Mouse (Mus musculus) intestine, embryonic 16.5 days (tissue): ENCODE measurements around the gene Cd79a. TPM values are rescaled to one million over a fixed set of nuclear protein-coding genes. Genes with fewer than 3 reads are reported as not detected.
A peak's percentile ranks its signal among the peaks of the same experiment; 100 is the strongest.

ENCODE experiments used
- ATAC-seq: fragments of 200-750 bp; cut with Nextera tagmentation; 2 replicates; pipeline ENCODE4 v1.8.0; 2017; ENCODE audit warnings: moderate TSS enrichment, moderate library complexity
- H3K27ac ChIP-seq: fragments of 300-500 bp; sonication (generic); 2 replicates; pipeline ENCODE4 v1.5.1; 2014; ENCODE audit warnings: mild to moderate bottlenecking, low read length
- H3K27me3 ChIP-seq: fragments of 300-500 bp; sonication (generic); replicated peaks from 2 replicates; pipeline ENCODE4 v1.6.1; 2014; ENCODE audit warnings: low read length, control low read depth, mixed read lengths; ENCODE audit not compliant: control insufficient read depth, insufficient read depth
- H3K36me3 ChIP-seq: fragments of 300-500 bp; sonication (generic); 2 replicates; pipeline ENCODE4 v1.6.1; 2014; ENCODE audit warnings: low read length, control low read depth; ENCODE audit not compliant: control insufficient read depth, insufficient read depth
- H3K4me1 ChIP-seq: fragments of 300-500 bp; sonication (generic); 2 replicates; pipeline ENCODE4 v1.6.1; 2014; ENCODE audit warnings: low read length, control low read depth, mixed read lengths; ENCODE audit not compliant: control insufficient read depth, insufficient read depth
- H3K4me2 ChIP-seq: fragments of 300-500 bp; sonication (generic); 2 replicates; pipeline ENCODE4 v1.6.1; 2014; ENCODE audit warnings: low read depth, low read length, control low read depth
- H3K4me3 ChIP-seq: fragments of 300-500 bp; sonication (generic); 2 replicates; pipeline ENCODE4 v1.5.1; 2014; ENCODE audit warnings: mild to moderate bottlenecking, low read length
- H3K9ac ChIP-seq: fragments of 300-500 bp; sonication (generic); 2 replicates; pipeline ENCODE4 v1.6.1; 2014; ENCODE audit warnings: low read depth, low read length
- H3K9me3 ChIP-seq: fragments of 300-500 bp; sonication (generic); 2 replicates; pipeline ENCODE4 v1.6.1; 2016; ENCODE audit warnings: low read length, control low read depth; ENCODE audit not compliant: control insufficient read depth
- WGBS: fragments of 180-500 bp; shearing (Covaris S2); extraction: QIAGEN DNeasy Blood & Tissue Kit; methylation state at CpG from one replicate; pipeline ENCODE4 v1.1.7; 2014; 5-methylcytosine and 5-hydroxymethylcytosine counted together
- polyA plus RNA-seq: library from polyadenylated mRNA; unstranded; fragments of >200 nt; fragmentation: Nextera tagmentation; extraction: Ambion mirVana; gene quantifications from 2 replicates; pipeline ENCODE4 v1.2.1, GENCODE M21; 2015

The Cd79a gene
- 0.39 and 0.46 TPM in 2 replicates for polyA plus RNA-seq

DNA sequence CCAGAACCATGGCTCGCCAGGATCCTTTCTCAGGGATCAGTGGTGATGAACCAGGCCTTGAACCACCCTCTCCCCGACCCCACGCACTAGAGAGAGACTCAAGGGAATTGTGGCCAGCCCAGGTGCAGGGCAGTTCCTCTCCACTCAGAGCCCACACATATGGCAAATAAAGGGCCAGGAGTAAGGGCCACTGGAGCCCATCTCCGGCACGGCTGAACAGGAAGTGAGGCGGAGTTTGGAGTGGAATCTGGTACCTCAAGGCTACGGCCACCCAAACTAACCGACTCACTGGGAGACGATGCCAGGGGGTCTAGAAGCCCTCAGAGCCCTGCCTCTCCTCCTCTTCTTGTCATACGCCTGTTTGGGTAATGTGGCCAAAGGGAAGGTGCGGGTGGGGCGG is at the start of gene Cd79a:
Cd79a (plus strand) TSS at position 158 of the 400 bp plus-strand sequence.
- 0 out of 2 replicates have a peak, but pooled peaks cover 3% of the 10 kb centered on the region for H3K4me1 ChIP-seq
- 67% methylated on average over 12 of the region's 12 CpGs for WGBS
- no peak within 1 kb of the TSS for H3K9ac ChIP-seq
- H3K9me3 ChIP-seq = no peaks in the 10 kb centered on the region
- no peak within 1 kb of the TSS for H3K4me3 ChIP-seq
- no peak within 1 kb of the TSS for H3K4me2 ChIP-seq
- H3K27me3 ChIP-seq = no peaks in the 10 kb centered on the region
- no peaks in the 10 kb centered on the region for H3K36me3 ChIP-seq
- ATAC-seq = no peak
- no peak within 1 kb of the TSS for H3K27ac ChIP-seq

DNA sequence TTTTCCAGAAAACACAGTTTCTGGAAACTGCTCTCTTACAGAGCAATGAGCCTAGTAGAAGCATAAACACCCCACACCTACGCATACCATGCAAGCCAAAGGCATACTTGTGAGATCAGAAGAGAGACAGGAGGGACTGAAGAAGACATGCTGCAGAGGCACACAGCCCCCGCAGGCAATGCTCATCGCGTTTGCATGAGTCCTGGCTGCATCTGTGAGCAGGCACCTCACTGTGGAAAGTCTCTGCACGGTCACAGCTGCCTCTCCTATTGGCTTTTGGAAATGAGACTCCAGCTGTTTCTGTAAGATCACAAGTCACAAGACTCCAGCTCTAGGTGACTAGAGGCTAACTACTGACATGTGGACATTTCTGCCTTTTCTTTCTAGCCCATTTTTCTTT is 47.0 kb upstream of the Cd79a start:
- Histone ChIP-seq H3K36me3 (no peaks in the 10 kb centered on the region), H3K4me3 (no peak overlapping the region), H3K9me3 (no peaks in the 10 kb centered on the region), H3K4me1 (0 out of 2 replicates have a peak, but pooled peaks cover 2% of the 10 kb centered on the region), H3K9ac (no peak overlapping the region), H3K27me3 (no peaks in the 10 kb centered on the region), H3K27ac (no peak overlapping the region), H3K4me2 (no peak overlapping the region)
- 20% methylated on average over 5 of the region's 5 CpGs for WGBS
- ATAC-seq = no peak

DNA sequence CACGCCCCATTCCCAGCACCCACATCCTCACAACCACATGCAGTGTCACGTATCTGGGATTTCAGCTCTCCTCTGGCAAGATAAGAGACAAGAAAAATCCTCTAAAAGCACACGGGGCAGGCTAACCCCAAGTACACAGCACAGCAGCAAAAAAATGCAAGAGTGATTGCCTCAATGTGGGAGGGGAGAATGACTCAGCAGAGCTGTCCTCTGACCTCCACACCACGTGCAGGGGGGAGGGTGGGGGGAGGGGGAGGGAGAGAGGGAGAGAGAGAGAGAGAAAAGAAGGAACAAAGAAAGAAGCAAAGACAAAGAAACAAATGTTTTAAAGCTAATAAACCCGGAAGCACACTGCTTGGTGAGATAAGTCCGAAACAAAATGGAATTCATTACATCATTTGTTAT is 46.3 kb upstream of the Cd79a start:
- Histone ChIP-seq H3K36me3 (no peaks in the 10 kb centered on the region), H3K4me1 (0 out of 2 replicates have a peak, but pooled peaks cover 2% of the 10 kb centered on the region), H3K27ac (no peak overlapping the region), H3K9me3 (no peaks in the 10 kb centered on the region), H3K27me3 (no peaks in the 10 kb centered on the region), H3K9ac (no peak overlapping the region), H3K4me2 (no peak overlapping the region), H3K4me3 (no peak overlapping the region)
- WGBS = 28% methylated on average over 6 of the region's 6 CpGs
- ATAC-seq = peak; percentile 76

DNA sequence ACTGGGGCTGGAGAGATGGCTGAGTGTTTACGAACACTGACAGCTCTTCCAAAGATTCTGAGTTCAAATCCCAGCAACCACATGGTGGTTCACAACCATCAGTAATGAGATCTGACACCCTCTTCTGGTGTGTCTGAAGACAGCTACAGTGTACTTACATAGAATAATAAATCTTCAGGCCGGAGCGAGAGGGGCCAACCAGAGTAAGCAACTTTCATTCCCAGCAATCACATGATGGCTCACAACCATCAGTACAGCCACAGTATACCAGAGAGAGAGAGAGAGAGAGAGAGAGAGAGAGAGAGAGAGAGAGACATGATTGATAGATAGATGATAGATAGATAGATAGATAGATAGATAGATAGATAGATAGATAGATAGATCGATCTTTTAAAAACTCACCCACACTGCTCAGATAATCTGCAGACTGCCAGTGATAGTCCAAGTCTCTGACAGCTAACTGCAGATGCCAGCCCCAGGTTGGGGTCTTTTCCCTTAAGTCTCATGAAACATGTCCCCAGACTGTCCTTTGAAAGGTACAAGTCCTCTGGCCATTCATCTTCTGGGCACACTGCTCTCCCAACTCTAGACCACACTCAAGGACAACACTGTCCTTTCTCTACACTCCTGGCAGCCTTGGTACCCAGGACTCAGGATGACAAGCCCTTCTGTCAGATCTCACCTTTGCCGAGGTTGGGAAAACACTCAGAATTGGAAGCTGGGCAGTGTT is 45.4 kb upstream of the Cd79a start:
- H3K9me3 ChIP-seq = no peaks in the 10 kb centered on the region
- H3K27ac ChIP-seq = no peak overlapping the region
- 74% methylated on average over 5 of the region's 5 CpGs for WGBS
- no peak overlapping the region for H3K4me2 ChIP-seq
- no peak overlapping the region for H3K4me3 ChIP-seq
- 0 out of 2 replicates have a peak, but pooled peaks cover 2% of the 10 kb centered on the region for H3K4me1 ChIP-seq
- no peak for ATAC-seq
- no peaks in the 10 kb centered on the region for H3K36me3 ChIP-seq
- no peak overlapping the region for H3K9ac ChIP-seq
- no peaks in the 10 kb centered on the region for H3K27me3 ChIP-seq

DNA sequence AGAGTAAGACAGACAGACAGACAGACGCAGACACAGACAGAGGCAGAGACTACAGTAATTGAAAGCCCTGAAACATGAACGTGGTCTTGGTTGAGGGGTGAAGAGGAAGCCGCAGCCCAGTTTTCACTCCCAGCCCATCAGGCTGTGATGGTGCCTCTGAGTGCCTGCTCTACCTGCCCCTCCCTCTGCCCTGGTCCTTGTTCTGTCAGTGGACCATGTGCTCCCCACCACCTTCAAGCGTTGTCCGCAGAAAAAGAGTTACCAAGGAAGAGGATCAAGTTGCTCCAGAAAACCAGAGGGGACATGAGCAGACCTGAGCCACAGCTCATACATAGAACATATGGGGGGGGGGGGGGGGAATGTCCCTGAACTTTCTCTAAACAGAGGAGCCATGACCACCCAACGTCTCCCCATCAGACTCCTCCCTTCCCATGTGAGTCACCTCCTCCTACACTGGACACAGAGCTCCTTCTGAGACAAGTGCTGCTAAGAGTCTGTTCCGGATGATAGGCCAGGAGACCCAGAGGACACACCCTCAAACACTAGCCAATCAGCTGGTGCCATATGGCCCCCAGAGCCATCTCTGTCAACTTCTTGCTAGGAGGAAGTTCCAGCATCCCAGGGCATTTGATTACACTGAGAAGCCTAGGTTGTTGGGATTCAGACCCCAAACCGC is 44.5 kb upstream of the Cd79a start:
- Histone ChIP-seq H3K27me3 (no peaks in the 10 kb centered on the region), H3K4me3 (no peak overlapping the region), H3K27ac (no peak overlapping the region), H3K36me3 (no peaks in the 10 kb centered on the region), H3K4me1 (0 out of 2 replicates have a peak, but pooled peaks cover 2% of the 10 kb centered on the region), H3K9me3 (no peaks in the 10 kb centered on the region), H3K9ac (no peak overlapping the region), H3K4me2 (no peak overlapping the region)
- ATAC-seq = peak; percentile 81
- WGBS = 73% methylated on average over 8 of the region's 8 CpGs

DNA sequence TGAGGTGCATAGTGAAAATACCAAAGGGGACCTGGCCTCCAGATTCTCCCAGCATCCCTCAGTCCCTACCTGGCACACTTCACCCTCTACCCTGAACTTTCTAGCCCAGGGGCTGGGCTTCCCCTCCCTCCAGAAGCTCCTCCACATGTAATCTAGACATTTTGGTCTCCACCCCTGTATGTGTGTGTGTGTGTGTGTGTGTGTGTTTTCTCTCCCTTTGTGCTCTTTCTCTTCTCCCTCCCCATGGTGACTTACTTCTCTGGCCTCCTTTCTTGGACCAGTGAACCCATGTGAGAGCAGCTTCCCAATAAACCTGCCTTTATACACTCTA is 44.0 kb upstream of the Cd79a start:
- Histone ChIP-seq H3K4me3 (no peak overlapping the region), H3K4me2 (no peak overlapping the region), H3K4me1 (0 out of 2 replicates have a peak, but pooled peaks cover 2% of the 10 kb centered on the region), H3K9ac (no peak overlapping the region), H3K36me3 (no peaks in the 10 kb centered on the region), H3K27me3 (no peaks in the 10 kb centered on the region), H3K9me3 (no peaks in the 10 kb centered on the region), H3K27ac (no peak overlapping the region)
- ATAC-seq = peak; percentile 43

DNA sequence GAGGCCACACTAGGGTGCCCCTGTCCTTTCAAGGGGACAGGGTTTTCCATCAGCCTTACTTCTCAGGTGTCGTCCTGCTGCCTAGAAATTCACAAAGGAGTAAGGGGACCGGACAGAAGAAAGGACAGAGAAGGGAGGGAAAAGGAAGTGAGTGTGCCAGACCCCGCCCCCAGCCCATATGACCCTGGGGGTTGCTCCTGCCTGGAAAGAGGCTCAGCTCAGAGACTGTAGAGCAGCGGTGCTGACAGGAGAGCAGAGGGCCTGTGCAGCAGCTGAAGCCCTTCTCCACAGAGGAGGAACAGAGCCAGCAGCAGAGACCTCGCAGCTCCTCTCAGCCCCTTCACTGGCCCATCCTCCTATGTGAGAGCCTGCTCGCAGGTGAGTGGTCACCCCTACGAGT is 43.5 kb upstream of the Cd79a start:
- H3K36me3 ChIP-seq = no peaks in the 10 kb centered on the region
- H3K4me2 ChIP-seq = no peak overlapping the region
- H3K9me3 ChIP-seq = no peaks in the 10 kb centered on the region
- H3K27ac ChIP-seq = no peak overlapping the region
- H3K4me3 ChIP-seq = no peak overlapping the region
- 30% methylated on average over 7 of the region's 7 CpGs for WGBS
- ATAC-seq = no peak
- H3K27me3 ChIP-seq = no peaks in the 10 kb centered on the region
- H3K9ac ChIP-seq = peak overlapping the region; percentile 11; the same call in 1 of the 2 replicates
- 0 out of 2 replicates have a peak, but pooled peaks cover 2% of the 10 kb centered on the region for H3K4me1 ChIP-seq

DNA sequence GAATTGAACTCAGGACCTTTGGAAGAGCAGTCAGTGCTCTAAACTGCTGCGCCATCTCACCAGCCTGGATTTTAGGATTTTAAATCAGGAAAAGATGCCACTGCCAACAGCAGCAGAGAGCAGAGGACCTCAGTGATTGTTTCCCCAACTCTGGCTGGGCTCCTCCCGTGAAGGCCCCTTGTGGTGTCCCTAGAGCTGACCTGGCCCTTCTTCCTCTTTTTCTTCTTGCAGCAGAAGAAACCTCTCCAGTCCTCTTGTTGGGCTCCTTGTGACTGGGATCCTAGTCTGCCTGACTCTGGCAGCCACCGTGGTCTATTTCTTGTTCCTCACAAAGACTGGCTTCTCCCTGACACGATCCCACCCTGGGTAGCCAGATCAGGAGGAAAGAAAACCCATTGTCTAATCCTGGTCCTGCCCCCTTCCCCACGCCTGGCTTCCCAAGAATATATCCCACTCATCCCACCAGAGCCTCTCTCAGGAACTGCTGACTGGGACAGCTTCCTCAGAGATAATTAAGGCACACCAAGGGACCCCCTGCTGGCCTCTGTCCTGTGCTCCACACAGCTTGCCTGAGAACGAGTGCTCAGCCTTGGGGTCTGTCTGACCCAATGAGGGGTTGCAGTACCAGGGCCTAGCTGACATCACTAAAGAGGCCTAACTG is 40.6 kb upstream of the Cd79a start:
- H3K9ac ChIP-seq = no peak overlapping the region
- no peaks in the 10 kb centered on the region for H3K4me1 ChIP-seq
- no peak overlapping the region for H3K27ac ChIP-seq
- no peak overlapping the region for H3K4me3 ChIP-seq
- WGBS = 50% methylated on average over 6 of the region's 6 CpGs
- no peak overlapping the region for H3K4me2 ChIP-seq
- ATAC-seq = no peak
- H3K27me3 ChIP-seq = no peaks in the 10 kb centered on the region
- no peaks in the 10 kb centered on the region for H3K9me3 ChIP-seq
- no peaks in the 10 kb centered on the region for H3K36me3 ChIP-seq

DNA sequence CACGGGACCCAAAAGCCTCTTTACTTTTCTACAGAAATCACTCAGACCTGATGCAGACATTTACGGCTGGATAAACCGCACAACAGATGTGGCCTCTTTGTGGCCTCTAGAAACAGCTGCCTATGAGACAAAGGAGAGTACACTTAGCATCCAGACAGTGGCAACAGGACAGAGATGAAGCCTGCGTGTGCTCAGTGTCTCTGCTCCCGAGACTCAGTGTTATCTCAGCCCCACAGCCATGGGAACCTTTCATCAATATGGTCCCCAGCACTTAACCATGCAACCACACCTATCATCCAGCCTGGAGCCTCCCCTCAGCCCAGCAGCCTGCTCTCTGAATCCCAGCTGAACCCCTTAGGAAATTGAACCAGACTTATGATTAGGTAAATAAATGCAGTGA is 37.9 kb upstream of the Cd79a start:
- no peak for ATAC-seq

More for the DNA sequence above, 37.9 kb upstream of the Cd79a start:
- Histone ChIP-seq H3K36me3 (no peaks in the 10 kb centered on the region), H3K27me3 (no peaks in the 10 kb centered on the region), H3K9me3 (no peaks in the 10 kb centered on the region), H3K9ac (no peak overlapping the region), H3K4me3 (no peak overlapping the region), H3K4me1 (no peaks in the 10 kb centered on the region), H3K27ac (no peak overlapping the region), H3K4me2 (no peak overlapping the region)
- WGBS = 72% methylated on average over 5 of the region's 5 CpGs
